Mouse (Mus musculus): ENCODE measurements at regions not wholly inside any gene's neighbourhood (a gene's known extent, or its start where the extent isn't known, plus 50 kb on each side); places are given as distances from the start of the nearest gene placed in this dataset.

DNA sequence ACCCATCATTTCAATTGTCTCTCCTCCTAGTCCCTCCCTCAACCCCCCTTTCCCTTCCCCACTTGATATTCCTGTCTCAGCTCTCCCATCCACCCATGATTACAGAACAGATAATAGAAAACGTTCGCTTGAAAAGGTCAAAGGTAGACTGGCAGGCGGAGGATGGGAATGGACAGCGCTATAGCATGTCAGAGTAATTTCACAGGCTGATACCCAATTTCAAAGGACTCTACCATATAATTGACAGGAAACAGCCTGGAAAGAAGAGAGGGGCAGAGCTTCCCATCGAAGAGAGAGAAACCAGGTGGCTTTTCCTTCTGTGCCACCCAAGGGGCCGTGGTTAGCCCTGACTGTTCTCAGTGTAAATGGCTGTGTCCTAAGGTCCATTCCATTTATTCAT is 140.2 kb upstream of the Atxn1 start:
- no peak for DNase-seq

DNA sequence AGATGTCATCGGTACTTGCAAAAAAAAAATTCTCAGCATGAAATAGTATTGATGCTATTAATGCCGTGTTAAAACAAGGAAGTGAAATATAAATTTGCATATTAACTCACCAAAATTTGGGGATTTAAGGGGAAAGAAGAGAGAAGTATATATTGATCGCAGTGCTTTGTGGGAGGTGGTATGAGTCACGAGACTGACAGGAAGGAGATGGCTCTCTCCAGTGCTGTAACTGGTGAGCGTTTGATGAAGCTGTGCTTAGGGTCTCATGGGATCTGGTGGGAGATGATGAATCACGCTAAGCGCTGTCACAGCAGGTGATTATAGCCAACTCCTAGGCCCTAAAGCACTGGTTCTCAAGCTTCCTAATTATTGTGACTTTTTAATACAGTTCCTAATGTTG is 133.8 kb upstream of the Atxn1 start:
- no peak for DNase-seq

DNA sequence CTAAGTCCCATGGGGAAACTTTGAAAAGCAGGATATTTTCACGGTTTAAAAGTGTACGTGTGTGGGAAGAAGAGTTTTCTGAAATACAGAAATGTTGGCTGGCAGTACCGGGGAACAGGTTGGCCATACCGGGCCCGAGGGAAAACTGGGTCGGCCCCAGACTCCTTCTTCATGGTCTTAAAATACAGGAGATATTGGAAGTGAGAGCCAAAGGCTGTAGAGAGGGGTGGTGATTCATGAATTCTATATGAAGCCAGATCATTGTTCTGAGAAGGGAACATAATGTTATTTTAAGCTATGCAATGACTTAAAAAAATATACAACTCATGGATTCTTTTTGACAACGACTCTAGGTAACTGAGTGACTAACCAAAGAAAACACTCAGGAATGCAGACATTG is 133.3 kb upstream of the Atxn1 start:
- no peak for DNase-seq

DNA sequence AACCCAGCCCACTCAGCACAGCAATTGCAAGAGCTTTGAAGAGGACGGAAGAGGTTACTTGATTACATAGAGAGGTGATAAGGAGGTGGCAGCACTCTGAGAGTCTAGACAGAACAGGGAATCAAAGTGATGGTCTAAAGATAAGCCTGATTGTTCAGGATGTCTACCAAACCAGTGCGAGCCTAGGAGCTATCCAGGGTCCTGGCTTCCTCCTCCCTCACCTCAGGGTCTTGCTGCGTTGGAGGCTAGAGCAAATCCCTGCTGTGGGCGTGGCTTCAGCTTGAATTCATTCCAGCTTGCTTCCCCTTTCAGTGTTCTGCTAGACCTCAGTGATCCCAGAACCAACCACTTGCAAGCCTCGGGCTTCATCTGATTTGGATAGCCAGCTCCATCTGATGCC is 132.2 kb upstream of the Atxn1 start:
- no peak for DNase-seq

DNA sequence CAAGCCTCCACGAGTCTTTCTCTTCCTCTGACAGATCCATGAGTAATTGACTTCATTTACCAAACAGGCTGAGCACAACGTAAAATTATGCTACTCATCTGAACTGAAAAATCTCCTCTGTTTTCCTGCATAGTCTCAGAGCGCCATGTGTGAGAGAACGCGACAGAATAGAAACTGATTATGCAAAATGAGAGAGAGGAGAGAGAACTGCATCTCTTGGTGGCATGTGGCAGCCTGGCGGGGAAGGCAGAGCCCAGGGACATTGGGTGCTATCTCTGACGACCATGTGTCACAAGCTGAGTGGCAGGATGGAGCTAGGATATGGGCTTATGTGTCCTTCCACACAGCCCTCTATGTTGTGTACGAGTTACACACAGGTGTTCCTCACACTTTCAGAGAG is 131.6 kb upstream of the Atxn1 start:
- DNase-seq = peak; percentile 73

DNA sequence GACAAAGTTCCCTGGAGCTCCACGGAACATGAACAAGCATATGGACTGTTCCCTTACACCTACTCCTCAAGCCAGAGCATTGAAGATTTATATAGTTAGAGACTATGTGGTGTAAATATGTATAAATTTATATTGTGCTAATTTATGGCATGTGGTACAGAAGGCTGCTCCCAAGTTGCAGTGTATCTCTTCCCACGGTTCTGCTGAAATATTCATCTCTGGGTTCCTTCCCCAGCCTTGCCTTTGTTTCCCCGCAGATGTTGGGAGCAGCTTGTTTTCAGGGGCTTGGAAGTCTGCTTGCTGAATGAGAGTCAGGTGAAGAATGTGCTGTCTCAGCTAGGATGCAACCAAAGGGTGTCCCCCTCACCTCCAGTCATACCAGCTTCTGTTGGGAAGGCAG is 128.0 kb upstream of the Atxn1 start:
- DNase-seq = peak; percentile 14

DNA sequence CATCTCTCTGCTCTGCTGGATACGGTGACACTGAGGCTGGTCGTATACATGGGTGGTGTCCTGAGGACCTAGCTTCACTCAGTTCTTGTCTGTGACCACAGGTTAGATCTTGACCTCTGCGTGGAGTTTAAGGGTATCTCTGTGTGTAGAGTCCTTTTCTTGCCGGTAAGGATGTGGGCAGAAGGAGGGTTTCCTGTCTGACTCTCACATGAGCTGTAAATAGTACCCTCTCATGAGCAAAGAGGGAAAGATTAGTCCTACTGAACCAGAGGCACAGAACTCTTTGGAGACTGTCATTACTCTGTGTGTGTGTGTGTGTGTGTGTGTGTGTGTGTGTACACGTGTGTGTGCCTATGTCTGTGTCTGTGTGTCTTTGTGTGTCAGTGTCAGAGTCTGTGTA is 126.3 kb upstream of the Atxn1 start:
- DNase-seq = no peak

DNA sequence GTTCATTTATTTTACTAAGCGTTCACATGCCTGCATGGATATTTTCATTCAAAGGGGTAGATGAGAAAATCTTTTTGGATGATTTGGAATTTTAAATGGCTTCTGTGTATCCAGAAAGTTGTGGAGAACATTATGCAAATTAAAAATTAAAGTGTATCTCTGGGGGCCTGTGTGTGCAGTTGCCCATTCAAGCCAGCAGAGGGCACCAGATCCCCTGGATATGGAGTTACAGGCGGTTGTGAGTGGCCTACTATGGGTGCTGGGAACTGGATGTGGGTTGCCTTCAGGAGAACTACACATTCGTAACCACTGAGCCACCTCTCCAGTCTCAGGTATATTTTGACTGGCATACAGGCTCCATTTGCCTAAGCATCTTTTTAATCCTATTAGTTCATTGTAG is 123.4 kb upstream of the Atxn1 start:
- DNase-seq = no peak

DNA sequence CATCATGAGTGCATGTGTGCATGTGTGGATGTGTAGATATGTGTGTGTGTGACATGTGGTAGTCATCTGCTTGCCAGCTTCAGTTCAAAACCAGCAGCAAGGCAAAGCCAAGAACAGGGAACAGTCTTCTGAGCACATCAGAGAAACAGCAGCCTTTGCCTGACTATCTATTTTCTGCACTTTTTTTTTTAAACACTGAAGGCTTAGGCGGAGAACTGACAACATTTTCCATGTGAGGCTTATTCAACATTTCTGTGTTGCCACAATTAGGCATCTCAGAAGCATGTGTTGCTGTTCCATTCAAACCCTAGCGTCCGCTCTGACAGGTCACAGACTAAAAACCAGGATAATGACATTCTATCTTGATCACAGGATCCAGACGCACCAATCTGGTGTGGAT is 122.9 kb upstream of the Atxn1 start:
- no peak for DNase-seq

DNA sequence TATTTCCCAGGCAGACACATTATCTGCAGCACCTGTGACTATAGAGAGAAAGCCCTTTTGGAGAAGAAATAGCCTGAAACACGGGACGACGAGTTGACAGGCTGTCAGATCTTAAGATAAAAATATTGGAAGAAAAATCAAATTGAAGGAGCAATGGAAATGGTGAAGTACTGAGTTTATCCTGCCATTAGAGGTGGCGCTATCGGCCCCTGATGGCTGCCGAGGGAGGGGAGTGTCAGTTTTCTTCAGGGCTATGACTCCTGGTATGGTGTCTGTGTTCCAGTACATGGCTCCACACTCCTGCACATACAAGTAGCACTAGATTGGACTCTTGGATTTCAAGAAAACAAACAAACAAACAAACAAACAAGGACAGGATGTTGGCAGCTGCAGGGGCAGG is 112.1 kb upstream of the Atxn1 start:
- DNase-seq = no peak

DNA sequence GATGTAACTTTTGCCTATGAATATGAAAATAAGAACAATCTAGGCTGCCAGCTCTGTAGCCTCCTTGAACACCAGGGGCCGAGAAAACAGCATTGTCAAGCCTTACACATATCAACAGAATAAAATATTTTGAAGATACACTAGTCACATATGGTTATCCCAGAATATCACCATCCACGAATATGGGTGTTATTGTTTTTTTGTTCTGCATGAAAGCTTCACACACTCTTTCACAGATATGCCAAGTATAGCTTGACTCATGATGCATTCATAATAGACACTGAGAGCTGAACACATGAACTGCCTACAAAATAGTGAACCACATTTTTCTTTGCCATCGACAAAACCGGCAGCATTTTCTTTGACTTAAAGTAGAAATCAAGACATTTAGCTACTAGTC is 106.9 kb upstream of the Atxn1 start:
- no peak for DNase-seq

DNA sequence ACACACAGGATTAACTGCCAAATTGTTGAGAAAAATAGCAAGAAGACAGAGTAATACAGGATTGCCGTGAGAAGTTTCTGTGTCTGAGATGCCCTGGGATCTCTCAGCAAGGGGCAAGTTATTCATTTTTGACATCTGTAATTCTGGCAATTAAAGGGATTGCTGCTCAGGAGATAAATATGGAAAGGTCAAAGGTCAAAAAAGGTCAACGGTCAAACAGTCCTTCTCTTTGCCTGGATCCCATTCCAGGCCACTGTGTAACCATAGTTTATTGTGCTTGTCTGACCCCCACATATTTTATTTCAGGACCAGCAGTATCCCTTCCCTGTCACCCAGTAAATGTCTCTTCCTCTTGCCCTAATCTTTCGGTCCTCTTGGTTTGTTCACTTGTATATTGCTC is 104.8 kb upstream of the Atxn1 start:
- DNase-seq = no peak

DNA sequence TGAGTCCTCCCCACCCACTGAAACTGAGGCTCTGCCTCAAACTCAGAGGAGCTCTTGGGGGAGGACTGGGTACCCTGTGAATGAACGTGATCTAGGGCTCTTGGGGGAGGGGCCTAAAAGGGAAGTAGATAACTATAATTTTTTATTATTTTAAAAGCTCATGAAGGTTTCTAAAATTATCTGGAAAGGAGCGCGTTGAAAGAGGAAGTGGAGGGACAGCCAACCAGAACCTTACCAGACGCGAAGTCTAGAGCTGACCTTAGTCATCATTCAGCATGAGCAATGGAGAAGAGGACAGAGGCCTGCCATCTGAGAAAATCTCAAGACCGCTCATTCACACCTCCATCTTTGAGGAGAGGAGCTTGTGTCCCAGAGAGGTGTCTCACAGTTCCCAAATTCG is 98.0 kb upstream of the Atxn1 start:
- DNase-seq = no peak

DNA sequence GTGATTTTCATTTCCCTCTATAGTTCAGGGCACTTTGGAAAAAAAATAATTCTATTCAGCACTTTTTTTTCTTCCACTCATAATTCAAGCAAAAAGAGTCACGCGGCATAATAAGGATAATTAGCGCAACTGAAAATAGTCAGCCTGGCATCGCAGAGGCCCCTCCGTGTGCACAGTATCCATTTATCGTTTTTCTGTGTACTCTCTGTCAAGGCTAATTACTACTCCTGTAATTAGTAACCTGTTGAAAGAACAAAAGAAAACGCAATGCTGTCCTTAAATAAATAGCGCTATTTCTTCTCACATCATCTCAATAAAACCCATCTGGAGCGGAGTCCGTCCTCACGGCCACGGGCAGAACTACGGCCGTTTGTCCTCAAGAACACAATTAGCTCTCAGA is 95.1 kb upstream of the Atxn1 start:
- no peak for DNase-seq

DNA sequence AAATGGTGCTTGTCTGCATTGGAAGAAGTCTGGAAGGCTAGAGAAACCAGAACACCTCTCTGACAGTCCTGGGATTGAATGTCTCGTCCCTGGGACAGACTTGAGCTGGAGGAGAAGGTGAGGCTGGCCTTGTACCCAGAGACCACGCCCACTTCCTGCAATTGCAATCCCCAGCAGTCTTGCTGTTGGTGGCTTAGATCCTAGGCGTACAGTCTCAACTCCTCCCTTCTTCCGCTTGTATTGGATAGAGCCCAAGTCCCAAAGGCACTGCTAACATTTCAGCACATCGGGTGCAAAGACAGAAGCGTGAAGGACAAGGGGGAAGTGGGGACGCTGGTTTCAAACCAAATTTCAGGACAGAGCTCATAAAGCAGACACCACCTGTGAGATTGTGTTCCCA is 94.1 kb upstream of the Atxn1 start:
- no peak for DNase-seq

DNA sequence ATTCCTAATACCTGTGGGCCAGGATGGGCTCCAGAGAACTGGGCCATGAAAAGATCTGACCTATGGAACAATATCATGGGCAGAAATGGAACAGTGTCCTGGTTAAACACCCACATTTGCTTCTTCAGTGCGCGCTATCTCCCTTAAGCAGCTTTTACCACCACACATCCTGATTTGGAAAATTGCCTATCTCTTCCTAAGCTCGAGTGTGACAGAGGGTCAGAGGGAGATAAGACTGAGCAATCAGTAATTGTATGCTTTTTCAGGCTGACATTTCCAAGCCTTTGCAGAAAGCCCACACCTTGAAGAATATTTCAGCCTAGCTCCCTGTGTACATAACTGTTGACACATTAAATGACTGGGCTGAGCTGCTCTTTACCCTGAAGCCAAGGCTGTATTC is 93.5 kb upstream of the Atxn1 start:
- DNase-seq = no peak

DNA sequence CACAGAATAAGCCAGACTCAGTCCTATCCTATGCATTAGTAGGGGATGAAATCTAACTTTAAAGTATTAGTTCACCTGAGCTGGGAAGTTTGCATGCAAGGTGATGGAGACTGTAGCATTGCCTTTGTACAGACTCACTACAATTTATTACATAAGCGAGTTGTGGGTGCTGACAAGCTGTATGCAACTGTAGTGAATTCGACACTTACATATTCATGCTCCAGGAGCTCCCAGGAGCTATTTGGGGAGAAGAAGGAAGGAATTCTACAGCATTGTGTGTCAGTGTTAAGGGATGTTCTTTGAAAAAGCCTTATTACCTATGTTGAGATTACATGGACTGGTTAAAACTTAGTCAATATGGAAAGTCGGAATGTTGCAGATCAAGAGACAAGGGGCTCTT is 90.6 kb upstream of the Atxn1 start:
- no peak for DNase-seq

DNA sequence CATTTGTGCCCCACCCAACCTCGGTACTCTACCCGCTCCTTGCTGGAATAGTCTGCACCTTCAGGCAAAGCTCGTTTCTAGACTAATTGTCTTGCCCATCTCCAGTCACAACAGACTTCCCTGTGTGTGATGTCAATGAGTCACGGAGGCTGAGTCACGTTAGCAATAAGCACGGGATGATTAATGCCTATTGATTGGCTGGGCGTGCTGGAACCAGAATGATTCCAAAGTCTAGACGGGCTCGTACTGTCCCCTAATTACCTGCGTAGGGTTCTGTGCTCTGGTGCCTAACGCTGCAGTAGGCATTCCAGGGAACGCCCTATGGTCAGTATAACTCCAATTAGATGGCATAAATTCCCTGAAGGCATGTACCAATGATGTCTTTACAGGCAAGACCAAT is 78.8 kb upstream of the Atxn1 start:
- peak; percentile 57 for DNase-seq

DNA sequence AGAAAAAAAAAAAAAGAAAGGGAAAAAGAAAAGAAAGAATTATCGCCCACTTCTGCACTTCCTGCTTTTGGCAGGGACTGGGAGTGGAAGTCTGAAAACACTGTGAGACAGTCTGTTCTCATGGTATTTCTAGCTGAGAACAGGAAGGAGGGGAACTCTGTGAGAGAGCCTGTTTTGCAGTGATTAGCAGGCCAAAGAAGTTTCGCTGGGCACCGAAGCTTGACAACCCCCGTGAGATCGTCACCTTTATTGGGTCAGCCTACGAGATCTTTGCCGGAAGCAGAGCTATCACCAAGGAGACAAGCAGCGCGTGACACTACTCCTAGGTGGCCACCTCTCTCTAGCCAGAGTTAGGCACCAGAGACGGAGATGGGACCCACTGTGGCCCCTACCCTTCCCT is 78.2 kb upstream of the Atxn1 start:
- DNase-seq = peak; percentile 38

DNA sequence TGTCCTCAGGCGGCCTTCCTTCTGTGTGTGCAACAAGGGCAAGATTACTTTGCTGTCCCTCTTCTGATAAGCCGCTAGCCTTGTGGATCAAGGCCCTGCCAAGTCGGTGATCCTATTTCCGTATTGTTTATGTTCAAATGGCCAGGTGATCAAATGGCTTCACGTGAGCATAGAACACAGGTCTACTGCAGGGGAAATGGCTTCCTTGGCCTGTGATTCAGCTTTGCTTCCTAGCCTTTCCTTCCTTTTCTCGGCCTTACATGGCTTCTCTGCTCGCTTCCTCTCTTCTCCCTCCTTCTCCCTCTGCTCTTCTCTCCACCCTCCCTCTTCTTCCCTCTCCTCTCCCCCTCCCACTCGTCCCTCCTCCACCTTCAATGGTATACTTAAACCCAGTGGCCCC is 77.4 kb upstream of the Atxn1 start:
- no peak for DNase-seq

DNA sequence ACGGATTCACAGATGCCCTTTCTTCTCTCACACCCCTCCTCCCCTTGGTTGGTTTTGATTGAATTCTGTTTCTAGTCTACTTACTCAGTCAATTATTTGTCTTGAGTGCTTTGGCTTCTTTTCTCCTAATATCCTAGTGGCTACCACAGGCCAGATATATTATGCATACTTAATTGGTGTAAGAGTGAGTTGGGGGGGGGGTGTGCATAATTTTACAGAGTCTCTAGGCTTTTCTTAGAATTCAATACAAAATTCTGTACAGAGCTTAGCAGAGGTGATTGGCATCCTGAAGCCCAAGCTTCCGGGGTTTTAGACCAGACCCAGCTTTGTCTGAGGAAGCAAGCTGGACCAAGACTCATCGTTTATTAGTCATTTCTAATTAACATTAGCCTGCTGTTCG is 76.7 kb upstream of the Atxn1 start:
- DNase-seq = no peak

DNA sequence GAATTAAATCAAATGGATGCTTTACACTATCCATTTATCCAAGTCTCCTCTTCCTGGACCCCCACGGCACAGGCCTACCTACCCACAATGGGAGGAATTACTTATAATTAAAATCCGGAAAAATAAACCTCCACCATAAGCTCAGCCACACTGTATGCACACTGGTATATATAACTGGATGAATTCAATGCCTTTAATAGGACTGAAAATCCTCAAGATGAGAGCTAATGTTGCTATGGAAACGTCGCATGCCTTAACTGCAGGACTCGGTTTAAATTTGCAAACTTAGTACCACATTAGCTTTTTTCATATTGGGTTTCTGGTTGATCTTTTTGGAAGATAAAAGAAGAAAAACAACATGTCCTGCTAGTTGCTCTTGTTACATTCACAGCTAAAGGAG is 75.3 kb upstream of the Atxn1 start:
- DNase-seq = no peak

DNA sequence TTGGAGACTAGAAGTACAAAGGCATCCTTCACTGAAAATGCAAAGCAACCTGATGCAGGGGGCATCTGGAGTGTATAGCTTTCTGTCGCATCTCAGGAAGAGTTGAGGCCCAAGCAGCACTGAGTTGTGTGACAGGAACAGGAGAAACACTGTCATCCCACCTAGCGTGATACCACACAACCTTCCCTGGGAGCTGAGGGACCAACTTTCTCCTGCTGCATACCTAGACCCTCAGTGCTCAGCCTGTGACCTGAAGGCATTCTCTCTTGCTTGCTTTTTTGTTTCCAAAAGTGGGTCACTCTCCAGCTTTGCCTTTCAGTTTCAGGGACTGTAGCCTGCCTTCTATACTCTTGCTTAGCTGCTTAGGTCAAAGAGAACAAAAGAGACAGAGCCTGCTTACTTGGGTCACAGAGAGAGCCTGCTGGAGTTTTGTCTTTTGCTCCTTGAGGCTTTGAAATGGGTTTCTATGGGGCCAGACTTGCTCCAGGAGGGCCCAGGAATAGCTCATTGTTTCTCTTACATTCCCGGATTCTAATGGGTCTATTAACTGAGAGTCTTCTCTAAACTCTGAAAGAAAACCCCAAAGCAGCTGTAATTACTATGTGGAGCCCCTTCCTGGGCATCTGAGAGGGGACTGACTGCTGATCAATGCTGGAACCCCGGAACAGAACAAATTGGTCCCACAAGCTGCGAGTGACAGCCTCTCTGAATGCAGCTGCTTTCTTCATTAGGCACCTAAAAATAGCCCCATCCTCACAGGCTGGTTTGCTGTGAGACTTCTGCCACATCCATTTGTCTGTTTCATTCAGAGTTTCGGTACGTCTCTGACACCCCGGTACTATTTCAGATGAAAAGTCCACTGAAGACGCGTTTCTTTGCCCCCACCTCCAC is 73.9 kb upstream of the Atxn1 start:
- DNase-seq = peak; percentile 58

DNA sequence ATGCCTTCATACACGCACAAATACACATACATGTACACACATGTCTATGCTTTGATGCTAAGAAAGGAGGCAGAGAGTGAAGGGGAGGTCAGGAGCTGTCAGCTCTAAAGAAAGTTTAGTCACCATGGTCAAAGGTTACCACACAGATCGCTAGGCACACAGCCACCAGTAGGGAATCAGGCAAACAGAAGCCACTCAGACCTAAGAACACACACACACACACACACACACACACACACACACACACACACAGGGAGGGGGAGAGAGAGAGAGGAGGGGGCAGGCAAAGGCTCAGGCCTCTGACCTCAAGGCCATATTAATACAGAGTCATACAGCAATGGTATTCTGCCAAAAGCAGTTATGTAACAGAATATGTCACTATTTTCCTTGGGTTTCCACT is 67.5 kb upstream of the Atxn1 start:
- DNase-seq = no peak

DNA sequence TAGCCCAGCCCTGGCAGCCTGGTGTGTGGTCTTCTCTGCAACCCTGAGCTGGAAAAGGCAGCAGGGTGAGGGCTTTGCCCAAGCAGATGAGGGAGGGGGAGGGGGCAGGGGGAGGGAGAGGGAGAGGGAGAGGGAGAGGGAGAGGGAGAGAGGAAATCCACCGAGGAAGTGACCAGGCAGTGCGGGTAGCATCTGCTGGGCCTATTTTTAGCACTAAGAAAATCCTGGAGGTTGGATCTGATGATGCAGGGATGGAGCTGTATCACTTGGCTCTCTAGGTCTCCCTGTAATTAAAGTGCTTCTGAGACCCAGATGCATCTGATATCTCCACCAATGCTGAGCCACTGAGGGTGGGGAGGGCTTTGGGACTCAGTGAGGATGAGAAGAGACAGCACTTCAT is 61.2 kb upstream of the Atxn1 start:
- DNase-seq = no peak

Data from layer of hippocampus, adult 9-11 months (tissue).